Mouse (Mus musculus) spleen, postnatal 4 days (tissue): ENCODE measurements around the gene Hspa12a.
"Not testable (repeated sequence)": the region's sequence is repeated elsewhere in the genome, so short reads cannot be mapped to it uniquely, and the experiment has no call there.

Experiments used
- DNase-seq, 2 experiments: peaks; one replicate each; pipeline ENCODE4 v3.0.0; 2022; ENCODE audit warnings: low spot score in 2 of 2

Hspa12a gene

GRCm38 (mm10) chr19:58910941-58911368 lies 32.5 kb downstream of the Hspa12a start:
- DNase-seq, result no peak

GRCm38 (mm10) chr19:58908018-58908417 lies 35.4 kb downstream of the Hspa12a start:
- DNase-seq, result no peak

- no peak for DNase-seq
Observed at GRCm38 (mm10) chr19:58906685-58907084, 36.8 kb downstream of the Hspa12a start.

- peak; percentile 57 to 90 for DNase-seq
Observed at GRCm38 (mm10) chr19:58903899-58904327, 39.5 kb downstream of the Hspa12a start.

GRCm38 (mm10) chr19:58903079-58903898 lies 40.2 kb downstream of the Hspa12a start:
- no peak for DNase-seq

GRCm38 (mm10) chr19:58900471-58900870 lies 43.0 kb downstream of the Hspa12a start:
- DNase-seq, result not testable (repeated sequence)

GRCm38 (mm10) chr19:58896216-58896615 lies 47.2 kb downstream of the Hspa12a start:
- no peak for DNase-seq

- no peak for DNase-seq
Observed at GRCm38 (mm10) chr19:58889306-58890038, 54.0 kb downstream of the Hspa12a start.

GRCm38 (mm10) chr19:58886467-58886866 lies 57.0 kb downstream of the Hspa12a start:
- DNase-seq, result no peak

- no peak for DNase-seq
Observed at GRCm38 (mm10) chr19:58883451-58883850, 60.0 kb downstream of the Hspa12a start.

GRCm38 (mm10) chr19:58882336-58882735 lies 61.1 kb downstream of the Hspa12a start:
- DNase-seq, result no peak

GRCm38 (mm10) chr19:58879330-58879957 lies 64.0 kb downstream of the Hspa12a start:
- DNase-seq, result no peak

GRCm38 (mm10) chr19:58878560-58878959 lies 64.9 kb downstream of the Hspa12a start:
- no peak for DNase-seq

GRCm38 (mm10) chr19:58873536-58873935 lies 69.9 kb downstream of the Hspa12a start:
- DNase-seq, result no peak

GRCm38 (mm10) chr19:58872381-58873259 lies 70.8 kb downstream of the Hspa12a start:
- no peak for DNase-seq

- DNase-seq, result no peak
Observed at GRCm38 (mm10) chr19:58871878-58872277, 71.6 kb downstream of the Hspa12a start.

- DNase-seq, result no peak
Observed at GRCm38 (mm10) chr19:58866651-58867050, 76.8 kb downstream of the Hspa12a start.

- no peak for DNase-seq
Observed at GRCm38 (mm10) chr19:58865224-58865623, 78.2 kb downstream of the Hspa12a start.

- DNase-seq, result no peak
Observed at GRCm38 (mm10) chr19:58864006-58864573, 79.4 kb downstream of the Hspa12a start.

GRCm38 (mm10) chr19:58861174-58861760 lies 82.2 kb downstream of the Hspa12a start:
- no peak for DNase-seq
